Mouse (Mus musculus) megakaryocyte-erythroid progenitor cell, adult 5-6 weeks (primary cell): ENCODE measurements around the gene Arhgap35. TPM values are rescaled to one million over a fixed set of nuclear protein-coding genes. Genes with fewer than 3 reads are reported as not detected.

Experiments
- ATAC-seq: replicated peaks from 2 replicates; pipeline ENCODE4 v1.8.0; 2016; ENCODE audit warnings: mild to moderate bottlenecking, inconsistent platforms; ENCODE audit not compliant: severe bottlenecking, poor library complexity, low FRiP score, low TSS enrichment
- total RNA-seq, 2 experiments: library from RNA; stranded (forward) in 1 of 2; stranded (reverse) in 1 of 2; fragments of 200-1000, 215-1000 nt in 1 of 2; fragments of >200 nt in 1 of 2; fragmentation: Nextera tagmentation in 1 of 2; gene quantifications; 2 replicates each; pipeline ENCODE4 v1.2.3; 2014 to 2017

Arhgap35 gene
- total RNA-seq, 2 experiments from 2014 or later = 8.6 to 11.1 TPM

GRCm38 (mm10) chr7:16544770-16545169, 70.0 kb downstream of the Arhgap35 start:
- ATAC-seq = no peak

GRCm38 (mm10) chr7:16537220-16537903, 77.4 kb downstream of the Arhgap35 start:
- no peak for ATAC-seq

GRCm38 (mm10) chr7:16525995-16526394, 88.8 kb downstream of the Arhgap35 start:
- no peak for ATAC-seq

- no peak for ATAC-seq
Observed at GRCm38 (mm10) chr7:16525448-16525847, 89.3 kb downstream of the Arhgap35 start.

- no peak for ATAC-seq
Observed at GRCm38 (mm10) chr7:16524308-16524707, 90.5 kb downstream of the Arhgap35 start.

- ATAC-seq = no peak
Observed at GRCm38 (mm10) chr7:16519310-16519709, 95.5 kb downstream of the Arhgap35 start.

- no peak for ATAC-seq
Observed at GRCm38 (mm10) chr7:16517198-16517597, 97.6 kb downstream of the Arhgap35 start.

- ATAC-seq = peak; percentile 92
Observed at GRCm38 (mm10) chr7:16507284-16507683, 107.5 kb downstream of the Arhgap35 start.

- ATAC-seq = no peak
Observed at GRCm38 (mm10) chr7:16505226-16505593, 109.6 kb downstream of the Arhgap35 start.

- no peak for ATAC-seq
Observed at GRCm38 (mm10) chr7:16504573-16505225, 110.1 kb downstream of the Arhgap35 start.

GRCm38 (mm10) chr7:16501571-16501970, 113.2 kb downstream of the Arhgap35 start:
- ATAC-seq = no peak

- no peak for ATAC-seq
Observed at GRCm38 (mm10) chr7:16499671-16500104, 115.1 kb downstream of the Arhgap35 start.

- ATAC-seq = no peak
Observed at GRCm38 (mm10) chr7:16496260-16496659, 118.5 kb downstream of the Arhgap35 start.

GRCm38 (mm10) chr7:16493361-16493760, 121.4 kb downstream of the Arhgap35 start:
- peak; percentile 42; the same call in 1 of the 2 replicates for ATAC-seq

GRCm38 (mm10) chr7:16492211-16492610, 122.6 kb downstream of the Arhgap35 start:
- ATAC-seq = no peak

GRCm38 (mm10) chr7:16491759-16492158, 123.0 kb downstream of the Arhgap35 start:
- ATAC-seq = peak; percentile 80

- no peak for ATAC-seq
Observed at GRCm38 (mm10) chr7:16489948-16490347, 124.8 kb downstream of the Arhgap35 start.

- ATAC-seq = no peak
Observed at GRCm38 (mm10) chr7:16488816-16489215, 126.0 kb downstream of the Arhgap35 start.

- ATAC-seq = no peak
Observed at GRCm38 (mm10) chr7:16477628-16478027, 137.2 kb downstream of the Arhgap35 start, which contains the start of gene Npas1. Npas1 (minus strand) TSS chr7:16477728.

- no peak for ATAC-seq
Observed at GRCm38 (mm10) chr7:16476600-16476989, 138.2 kb downstream of the Arhgap35 start.
